Mouse (Mus musculus): ENCODE results near the gene Elobl. TPM values are rescaled to one million over a fixed set of nuclear protein-coding genes. Genes with fewer than 3 reads are reported as not detected.

Elobl gene
- polyA plus RNA-seq, 1 experiment from 2014 or later: not detected

GRCm38 (mm10) chr11:88926566-88926965 is 40.2 kb downstream of the Elobl start:
- Histone ChIP-seq H3K4me2 (no peak overlapping the region), H3K4me3 (replicated peaks) (no peak overlapping the region), H3K27me3 (no peaks in the 10 kb centered on the region), H3K9ac (no peak overlapping the region), H3K27ac (no peak overlapping the region), H3K36me3 (replicated peaks) (peaks cover 68% of the 10 kb centered on the region), H3K4me1 (no peaks in the 10 kb centered on the region), H3K9me3 (no peaks in the 10 kb centered on the region)
- 94% methylated on average over 5 of the region's 5 CpGs for WGBS
- no peak for ATAC-seq (ENCODE audit: low FRiP score)

Other genes with a start within 250 kb of the Elobl start
- 34.9 and 35.8 TPM in 2 replicates for gene Msi2, start 248.4 kb downstream of the Elobl start, polyA plus RNA-seq (2016; fragmentation: Nextera tagmentation; extraction: Ambion mirVana)
- 20.9 and 23.3 TPM in 2 replicates for gene Akap1, start 102.3 kb downstream of the Elobl start, polyA plus RNA-seq (2016; fragmentation: Nextera tagmentation; extraction: Ambion mirVana)
- gene Scpep1, start 11.5 kb downstream of the Elobl start, polyA plus RNA-seq (2016; fragmentation: Nextera tagmentation; extraction: Ambion mirVana): 47.3 and 49.7 TPM in 2 replicates
- 30.3 and 31.5 TPM in 2 replicates for gene Coil, start 3.3 kb upstream of the Elobl start, polyA plus RNA-seq (2016; fragmentation: Nextera tagmentation; extraction: Ambion mirVana)
- 2.3 and 3.7 TPM in 2 replicates for gene Trim25, start 32.4 kb upstream of the Elobl start, polyA plus RNA-seq (2016; fragmentation: Nextera tagmentation; extraction: Ambion mirVana)
- gene Dgke, start 99.9 kb upstream of the Elobl start, polyA plus RNA-seq (2016; fragmentation: Nextera tagmentation; extraction: Ambion mirVana): 7.4 and 9.2 TPM in 2 replicates
- not detected in 2 replicates for gene Gm525, start 106.9 kb upstream of the Elobl start, polyA plus RNA-seq (2016; fragmentation: Nextera tagmentation; extraction: Ambion mirVana)

All from forebrain, embryonic 12.5 days (tissue).